Mouse (Mus musculus) ES-Bruce4 (cell line): ENCODE results near the gene Slc29a3. TPM values are rescaled to one million over a fixed set of nuclear protein-coding genes. Genes with fewer than 3 reads are reported as not detected.
"Not testable (repeated sequence)": the region's sequence is repeated elsewhere in the genome, so short reads cannot be mapped to it uniquely, and the experiment has no call there.

Experiments used
- H3K27ac ChIP-seq: 2 replicates; pipeline ENCODE4 v1.5.1; 2012; ENCODE audit warnings: low read length, inconsistent platforms; ENCODE audit not compliant: insufficient read depth
- H3K27me3 ChIP-seq: 2 replicates; pipeline ENCODE4 v1.6.1; 2012; ENCODE audit warnings: mild to moderate bottlenecking, low read length, inconsistent platforms; ENCODE audit not compliant: control insufficient read depth, poor library complexity, insufficient read depth, severe bottlenecking
- H3K36me3 ChIP-seq: 2 replicates; pipeline ENCODE4 v1.6.1; 2012; ENCODE audit warnings: inconsistent platforms, mild to moderate bottlenecking, low read length, moderate library complexity; ENCODE audit not compliant: control insufficient read depth, poor library complexity, insufficient read depth, severe bottlenecking
- H3K4me1 ChIP-seq: one replicate; pipeline ENCODE4 v1.8.1; 2011; ENCODE audit warnings: low read length; ENCODE audit not compliant: control insufficient read depth, insufficient read depth
- H3K4me3 ChIP-seq: 2 replicates; pipeline ENCODE4 v1.5.1; 2011; ENCODE audit warnings: low read depth, mild to moderate bottlenecking, low read length
- H3K9ac ChIP-seq: 2 replicates; pipeline ENCODE4 v1.6.1; 2012; ENCODE audit warnings: low read depth, mild to moderate bottlenecking, inconsistent platforms; ENCODE audit not compliant: poor library complexity, severe bottlenecking
- H3K9me3 ChIP-seq: replicated peaks from 2 replicates; pipeline ENCODE4 v1.6.1; 2012; ENCODE audit warnings: mild to moderate bottlenecking, low read length, inconsistent platforms; ENCODE audit not compliant: control insufficient read depth, poor library complexity, insufficient read depth, severe bottlenecking
- CTCF ChIP-seq: IDR thresholded peaks from one replicate; pipeline ENCODE4 v1.8.1; 2011; ENCODE audit warnings: low read depth, low read length
- EP300 ChIP-seq: IDR thresholded peaks from 2 replicates; pipeline ENCODE4 v1.6.1; 2011; ENCODE audit warnings: low read depth, low read length; ENCODE audit not compliant: insufficient read depth
- POLR2A ChIP-seq: IDR thresholded peaks from one replicate; pipeline ENCODE4 v1.8.1; 2011; ENCODE audit warnings: low read length; ENCODE audit not compliant: insufficient read depth
- polyA plus RNA-seq: library from polyadenylated mRNA; stranded (reverse); fragments of >200 nt; gene quantifications from 2 replicates; pipeline ENCODE4 v1.2.4, GENCODE M21; 2011; ENCODE audit warnings: low read depth; ENCODE audit not compliant: missing spikeins, insufficient read depth, insufficient read length

The Slc29a3 gene
- polyA plus RNA-seq, 1 experiment, result 8.7 TPM

GRCm38 (mm10) chr10:60746512-60746911 lies 6.1 kb downstream of the Slc29a3 start:
- Histone ChIP-seq H3K4me3 (no peak overlapping the region), H3K27ac (no peak overlapping the region), H3K9ac (no peak overlapping the region), H3K9me3 (no peaks in the 10 kb centered on the region), H3K36me3 (no peaks in the 10 kb centered on the region), H3K4me1 (peaks cover 2% of the 10 kb centered on the region), H3K27me3 (no peaks in the 10 kb centered on the region)
- TF ChIP-seq EP300 (no peak), CTCF (no peak), POLR2A (no peak)

GRCm38 (mm10) chr10:60744543-60745290 lies 7.9 kb downstream of the Slc29a3 start:
- no peaks in the 10 kb centered on the region for H3K27me3 ChIP-seq
- H3K9me3 ChIP-seq, result no peaks in the 10 kb centered on the region
- no peaks in the 10 kb centered on the region for H3K4me1 ChIP-seq
- H3K27ac ChIP-seq, result no peak overlapping the region
- no peak for TF ChIP-seq CTCF
- no peak for TF ChIP-seq POLR2A
- TF ChIP-seq EP300, result no peak
- H3K4me3 ChIP-seq, result no peak overlapping the region
- no peaks in the 10 kb centered on the region for H3K36me3 ChIP-seq
- H3K9ac ChIP-seq, result no peak overlapping the region

- no peaks in the 10 kb centered on the region for H3K9me3 ChIP-seq
- no peak overlapping the region for H3K27ac ChIP-seq
- H3K36me3 ChIP-seq, result no peaks in the 10 kb centered on the region
- H3K4me1 ChIP-seq, result no peaks in the 10 kb centered on the region
- H3K9ac ChIP-seq, result no peak overlapping the region
- no peak overlapping the region for H3K4me3 ChIP-seq
- no peaks in the 10 kb centered on the region for H3K27me3 ChIP-seq
- no peak for TF ChIP-seq POLR2A
- no peak for TF ChIP-seq CTCF
- TF ChIP-seq EP300, result no peak
Measured at GRCm38 (mm10) chr10:60743681-60744080, 8.9 kb downstream of the Slc29a3 start.

- H3K27ac ChIP-seq, result no peak overlapping the region
- no peaks in the 10 kb centered on the region for H3K9me3 ChIP-seq
- no peak overlapping the region for H3K9ac ChIP-seq
- TF ChIP-seq CTCF (no peak), EP300 (no peak), POLR2A (no peak)
- no peak overlapping the region for H3K4me3 ChIP-seq
- H3K27me3 ChIP-seq, result no peaks in the 10 kb centered on the region
- no peaks in the 10 kb centered on the region for H3K36me3 ChIP-seq
- H3K4me1 ChIP-seq, result no peaks in the 10 kb centered on the region
Measured at GRCm38 (mm10) chr10:60742942-60743341, 9.7 kb downstream of the Slc29a3 start.

- H3K36me3 ChIP-seq, H3K4me1 ChIP-seq: not testable (repeated sequence)
Measured at GRCm38 (mm10) chr10:60742296-60742695, 10.3 kb downstream of the Slc29a3 start.

GRCm38 (mm10) chr10:60741435-60741834 lies 11.2 kb downstream of the Slc29a3 start:
- H3K9ac ChIP-seq, result no peak overlapping the region
- H3K9me3 ChIP-seq, result no peaks in the 10 kb centered on the region
- H3K27ac ChIP-seq, result no peak overlapping the region
- TF ChIP-seq CTCF (no peak), POLR2A (no peak), EP300 (no peak)
- H3K4me1 ChIP-seq, result no peaks in the 10 kb centered on the region
- H3K36me3 ChIP-seq, result no peaks in the 10 kb centered on the region
- no peaks in the 10 kb centered on the region for H3K27me3 ChIP-seq
- no peak overlapping the region for H3K4me3 ChIP-seq

More at GRCm38 (mm10) chr10:60742296-60742695, 10.3 kb downstream of the Slc29a3 start:
- H3K27ac ChIP-seq, H3K27me3 ChIP-seq, H3K9ac ChIP-seq, H3K9me3 ChIP-seq, H3K4me3 ChIP-seq: not testable (repeated sequence)
